Mouse (Mus musculus) kidney, embryonic 14.5 days (tissue): ENCODE data around the gene Kcnab1. TPM values are rescaled to one million over a fixed set of nuclear protein-coding genes. Genes with fewer than 3 reads are reported as not detected.

Experiments used
- ATAC-seq: fragments of 200-750 bp; cut with Nextera tagmentation; 2 replicates; pipeline ENCODE4 v1.8.0; 2017; ENCODE audit warnings: moderate number of reproducible peaks, mild to moderate bottlenecking, moderate TSS enrichment, moderate library complexity; ENCODE audit not compliant: low FRiP score, low TSS enrichment
- H3K27ac ChIP-seq: fragments of 300-500 bp; sonication (generic); 2 replicates; pipeline ENCODE4 v1.5.1; 2014; ENCODE audit warnings: low read depth, mild to moderate bottlenecking, low read length, moderate library complexity, mixed read lengths
- H3K27me3 ChIP-seq: fragments of 300-500 bp; sonication (generic); 2 replicates; pipeline ENCODE4 v1.6.1; 2014; ENCODE audit warnings: mild to moderate bottlenecking, low read length; ENCODE audit not compliant: control insufficient read depth, insufficient read depth
- H3K36me3 ChIP-seq: fragments of 300-500 bp; sonication (generic); 2 replicates; pipeline ENCODE4 v1.6.1; 2014; ENCODE audit warnings: low read length, mixed read lengths; ENCODE audit not compliant: control insufficient read depth, insufficient read depth
- H3K4me1 ChIP-seq: fragments of 300-500 bp; sonication (generic); 2 replicates; pipeline ENCODE4 v1.6.1; 2014; ENCODE audit warnings: low read length, mixed read lengths; ENCODE audit not compliant: control insufficient read depth, insufficient read depth
- H3K4me2 ChIP-seq: fragments of 300-500 bp; sonication (generic); replicated peaks from 2 replicates; pipeline ENCODE4 v1.6.1; 2014; ENCODE audit warnings: low read depth, mild to moderate bottlenecking, low read length
- H3K4me3 ChIP-seq: fragments of 300-500 bp; sonication (generic); 2 replicates; pipeline ENCODE4 v1.5.1; 2014; ENCODE audit warnings: mild to moderate bottlenecking, low read length
- H3K9ac ChIP-seq: fragments of 300-500 bp; sonication (generic); 2 replicates; pipeline ENCODE4 v1.6.1; 2014; ENCODE audit warnings: low read depth, mild to moderate bottlenecking, low read length, moderate library complexity
- H3K9me3 ChIP-seq: fragments of 300-500 bp; sonication (generic); 2 replicates; pipeline ENCODE4 v1.6.1; 2016; ENCODE audit warnings: low read length; ENCODE audit not compliant: control insufficient read depth
- WGBS: fragments of 180-500 bp; shearing (Covaris S2); extraction: QIAGEN DNeasy Blood & Tissue Kit; methylation state at CpG from one replicate; pipeline ENCODE4 v1.1.7; 2014; 5-methylcytosine and 5-hydroxymethylcytosine counted together
- polyA plus RNA-seq: library from polyadenylated mRNA; unstranded; fragments of >200 nt; fragmentation: Nextera tagmentation; extraction: Ambion mirVana; gene quantifications from 2 replicates; pipeline ENCODE4 v1.2.1, GENCODE M21; 2014

The Kcnab1 gene
- polyA plus RNA-seq, 1 experiment from 2014 or later = 3.5 TPM

- no peaks in the 10 kb centered on the region for H3K27me3 ChIP-seq
- WGBS = 91% methylated on average over 1 of the region's 1 CpGs
- H3K9me3 ChIP-seq = no peaks in the 10 kb centered on the region
- H3K9ac ChIP-seq = no peak overlapping the region
- no peak for ATAC-seq
- H3K4me2 ChIP-seq = no peak overlapping the region
- no peak overlapping the region for H3K4me3 ChIP-seq
- H3K36me3 ChIP-seq = no peaks in the 10 kb centered on the region
- no peak overlapping the region for H3K27ac ChIP-seq
- H3K4me1 ChIP-seq = no peaks in the 10 kb centered on the region
Observed at GRCm38 (mm10) chr3:65129625-65130024, 20.4 kb downstream of the Kcnab1 start.

DNA sequence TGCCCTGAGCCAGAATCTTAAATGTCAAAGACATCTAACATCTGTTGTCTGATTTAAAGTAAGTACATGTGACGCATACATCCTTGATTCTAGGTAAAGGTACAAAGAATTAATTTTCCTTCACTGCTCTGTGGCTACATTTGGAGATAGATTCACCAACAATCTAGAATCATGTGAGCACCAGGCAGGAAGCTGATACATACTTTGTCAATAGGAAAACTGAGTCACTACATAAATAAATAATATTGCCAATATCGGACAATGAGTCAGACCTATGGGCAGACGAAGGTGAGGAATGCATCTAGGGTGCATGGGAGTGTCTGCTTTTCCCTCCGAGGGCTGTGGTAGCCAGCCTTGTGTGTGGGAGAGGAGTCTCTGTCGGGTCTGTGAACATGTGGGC is 25.7 kb downstream of the Kcnab1 start:
- WGBS = 69% methylated on average over 5 of the region's 5 CpGs
- no peak overlapping the region for H3K4me2 ChIP-seq
- no peaks in the 10 kb centered on the region for H3K4me1 ChIP-seq
- no peaks in the 10 kb centered on the region for H3K36me3 ChIP-seq
- H3K27ac ChIP-seq = no peak overlapping the region
- no peak overlapping the region for H3K9ac ChIP-seq
- no peaks in the 10 kb centered on the region for H3K9me3 ChIP-seq
- ATAC-seq = no peak
- no peak overlapping the region for H3K4me3 ChIP-seq
- H3K27me3 ChIP-seq = no peaks in the 10 kb centered on the region

- Histone ChIP-seq H3K4me3 (no peak overlapping the region), H3K27me3 (no peaks in the 10 kb centered on the region), H3K36me3 (no peaks in the 10 kb centered on the region), H3K27ac (no peak overlapping the region), H3K4me2 (no peak overlapping the region), H3K9me3 (no peaks in the 10 kb centered on the region), H3K9ac (no peak overlapping the region), H3K4me1 (no peaks in the 10 kb centered on the region)
- 44% methylated on average over 5 of the region's 5 CpGs for WGBS
- ATAC-seq = no peak
Observed at GRCm38 (mm10) chr3:65136897-65137296, 27.7 kb downstream of the Kcnab1 start.

GRCm38 (mm10) chr3:65138739-65139138 is 29.6 kb downstream of the Kcnab1 start:
- H3K27ac ChIP-seq = no peak overlapping the region
- no peaks in the 10 kb centered on the region for H3K4me1 ChIP-seq
- 90% methylated on average over 3 of the region's 3 CpGs for WGBS
- H3K36me3 ChIP-seq = no peaks in the 10 kb centered on the region
- no peak overlapping the region for H3K4me3 ChIP-seq
- no peaks in the 10 kb centered on the region for H3K27me3 ChIP-seq
- H3K9me3 ChIP-seq = no peaks in the 10 kb centered on the region
- no peak overlapping the region for H3K4me2 ChIP-seq
- no peak overlapping the region for H3K9ac ChIP-seq
- ATAC-seq = no peak

DNA sequence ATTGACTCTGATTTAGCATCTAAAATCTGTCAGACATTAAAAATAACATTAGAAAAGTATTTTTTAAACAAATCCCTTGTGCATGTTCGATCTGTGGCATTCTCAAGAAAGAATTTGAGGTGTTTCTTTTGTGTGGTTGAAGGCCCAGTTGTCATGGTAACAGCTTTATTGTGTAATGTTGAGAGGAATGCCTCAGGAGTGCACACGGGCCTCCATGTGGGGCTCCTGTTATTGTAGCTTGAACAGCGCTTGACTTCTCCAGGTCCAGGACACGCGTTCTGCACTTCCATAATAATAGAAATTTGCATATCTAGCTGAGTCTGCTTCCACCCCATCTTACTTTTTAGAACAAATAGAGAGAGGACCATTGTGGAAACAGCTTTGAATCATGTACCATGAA is 36.0 kb downstream of the Kcnab1 start:
- ATAC-seq = no peak
- Histone ChIP-seq H3K27me3 (no peaks in the 10 kb centered on the region), H3K9me3 (no peaks in the 10 kb centered on the region), H3K27ac (no peak overlapping the region), H3K4me2 (no peak overlapping the region), H3K9ac (no peak overlapping the region), H3K36me3 (no peaks in the 10 kb centered on the region), H3K4me1 (no peaks in the 10 kb centered on the region), H3K4me3 (no peak overlapping the region)
- 73% methylated on average over 5 of the region's 5 CpGs for WGBS

GRCm38 (mm10) chr3:65151808-65152207 is 42.6 kb downstream of the Kcnab1 start:
- Histone ChIP-seq H3K9me3 (no peaks in the 10 kb centered on the region), H3K36me3 (no peaks in the 10 kb centered on the region), H3K27me3 (no peaks in the 10 kb centered on the region), H3K27ac (no peak overlapping the region), H3K4me3 (no peak overlapping the region), H3K9ac (no peak overlapping the region), H3K4me2 (no peak overlapping the region), H3K4me1 (no peaks in the 10 kb centered on the region)
- WGBS = 90% methylated on average over 1 of the region's 1 CpGs
- no peak for ATAC-seq

GRCm38 (mm10) chr3:65172964-65173363 is 63.8 kb downstream of the Kcnab1 start:
- no peak overlapping the region for H3K4me3 ChIP-seq
- no peaks in the 10 kb centered on the region for H3K9me3 ChIP-seq
- no peaks in the 10 kb centered on the region for H3K27me3 ChIP-seq
- no peak overlapping the region for H3K27ac ChIP-seq
- H3K4me2 ChIP-seq = no peak overlapping the region
- 81% methylated on average over 5 of the region's 5 CpGs for WGBS
- ATAC-seq = no peak
- no peak overlapping the region for H3K9ac ChIP-seq
- no peaks in the 10 kb centered on the region for H3K36me3 ChIP-seq
- H3K4me1 ChIP-seq = no peaks in the 10 kb centered on the region

DNA sequence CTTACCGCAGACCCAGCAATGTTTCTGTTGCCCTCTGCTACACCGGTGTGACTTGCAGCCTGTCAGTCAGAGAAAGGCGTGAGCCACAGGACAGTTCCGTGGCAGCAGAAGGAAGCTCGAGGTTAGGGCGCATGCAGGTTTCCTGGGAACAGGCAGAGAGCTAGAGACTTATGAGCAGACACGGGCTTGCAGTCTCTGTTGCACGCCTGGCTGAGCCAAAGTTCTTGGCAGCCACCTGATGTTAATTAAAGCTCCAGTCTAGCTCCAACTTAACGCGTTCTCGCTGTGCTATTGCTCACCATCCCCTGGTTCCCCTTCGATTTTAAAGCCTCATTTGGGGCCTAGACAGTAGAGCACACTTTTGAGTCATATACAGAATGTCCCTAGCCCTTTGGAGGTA is 65.4 kb downstream of the Kcnab1 start:
- Histone ChIP-seq H3K27me3 (no peaks in the 10 kb centered on the region), H3K36me3 (no peaks in the 10 kb centered on the region), H3K9ac (no peak overlapping the region), H3K27ac (no peak overlapping the region), H3K4me1 (no peaks in the 10 kb centered on the region), H3K9me3 (no peaks in the 10 kb centered on the region), H3K4me2 (no peak overlapping the region), H3K4me3 (no peak overlapping the region)
- 56% methylated on average over 12 of the region's 12 CpGs for WGBS
- no peak; the same call in 1 of the 2 replicates for ATAC-seq

DNA sequence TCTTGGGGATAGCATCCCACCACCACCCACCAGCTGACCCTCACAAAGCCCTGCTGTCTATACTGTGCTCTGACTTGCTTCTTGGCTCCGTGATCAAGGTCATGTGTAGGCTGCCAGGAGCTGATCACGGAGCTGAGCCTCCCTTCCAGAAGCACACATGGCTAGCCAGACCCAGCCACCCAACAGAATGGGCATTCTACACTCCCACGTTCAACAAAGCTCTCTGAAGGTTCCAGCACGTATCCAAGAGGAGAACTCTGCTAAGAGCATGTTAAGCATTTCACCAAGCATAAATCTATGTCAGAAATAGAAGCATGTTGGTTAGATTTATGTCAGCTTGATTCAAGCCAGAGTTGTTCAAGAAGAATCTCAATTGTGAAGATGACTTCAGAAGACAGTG is 66.6 kb downstream of the Kcnab1 start:
- Histone ChIP-seq H3K9me3 (no peaks in the 10 kb centered on the region), H3K4me1 (no peaks in the 10 kb centered on the region), H3K36me3 (no peaks in the 10 kb centered on the region), H3K4me3 (no peak overlapping the region), H3K9ac (no peak overlapping the region), H3K4me2 (no peak overlapping the region), H3K27me3 (no peaks in the 10 kb centered on the region), H3K27ac (no peak overlapping the region)
- WGBS = 62% methylated on average over 4 of the region's 4 CpGs
- ATAC-seq = no peak

DNA sequence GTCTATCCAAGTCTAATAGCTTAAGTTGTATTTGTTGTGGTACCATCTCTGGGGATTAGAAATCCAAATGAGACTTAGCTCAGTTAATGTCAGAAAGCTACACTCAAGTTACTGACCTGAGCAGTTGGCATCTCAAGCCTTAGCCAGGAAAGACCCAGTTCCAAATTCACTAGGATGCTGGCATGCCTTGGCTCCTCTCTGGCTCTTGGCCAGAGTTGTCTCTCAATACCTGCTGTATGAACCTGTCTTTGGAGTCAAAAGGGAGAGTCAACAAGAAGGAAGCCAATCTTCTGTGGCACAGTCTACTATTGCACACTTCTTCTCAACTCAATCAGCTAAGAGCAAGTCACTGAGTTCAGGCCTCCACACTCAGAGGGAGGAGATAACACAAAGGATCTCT is 67.7 kb downstream of the Kcnab1 start:
- H3K4me1 ChIP-seq = no peaks in the 10 kb centered on the region
- no peak overlapping the region for H3K4me3 ChIP-seq
- no peaks in the 10 kb centered on the region for H3K9me3 ChIP-seq
- H3K9ac ChIP-seq = no peak overlapping the region
- no peak overlapping the region for H3K4me2 ChIP-seq
- no peaks in the 10 kb centered on the region for H3K36me3 ChIP-seq
- no peak overlapping the region for H3K27ac ChIP-seq
- no peaks in the 10 kb centered on the region for H3K27me3 ChIP-seq
- no peak for ATAC-seq
